Mouse (Mus musculus): ENCODE data around the gene Emc9.
A peak's percentile ranks its signal among the peaks of the same experiment; 100 is the strongest.

The Emc9 gene

DNA sequence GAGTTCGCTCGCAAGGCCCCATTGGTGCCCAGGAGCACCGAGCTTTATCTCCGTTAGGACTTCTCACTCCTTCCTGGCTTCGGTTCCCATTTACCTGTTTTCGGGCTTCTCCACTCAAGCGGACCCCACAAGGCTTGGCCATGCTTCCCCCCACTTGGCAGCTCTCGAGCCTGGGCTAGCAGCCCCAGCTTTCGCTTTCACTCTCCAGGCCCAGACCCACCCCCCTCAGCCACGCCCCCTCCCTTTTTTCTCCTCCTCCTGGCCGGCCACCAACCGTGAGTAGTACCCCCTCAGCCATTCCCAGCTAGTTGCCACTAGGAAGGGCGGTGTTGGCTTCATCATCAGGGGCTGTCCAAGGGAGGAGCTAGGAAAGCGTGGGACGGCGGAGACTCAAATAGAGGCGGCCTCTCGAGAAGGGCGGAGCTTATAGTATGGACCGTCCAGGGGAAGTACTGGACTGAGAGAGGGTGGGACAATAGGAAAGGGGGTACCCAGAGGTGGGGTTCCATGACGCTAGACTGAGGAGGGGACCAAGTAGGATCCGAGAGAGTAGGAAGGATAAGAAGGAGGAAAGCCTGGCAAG lies 5.7 kb upstream of the Emc9 start, which contains the start of gene Psme2:
Gene Psme2 (minus strand): TSS at position 366 of the 583 bp plus-strand sequence.
- peak; percentile 89 to 92 for DNase-seq (ENCODE audit: low spot score in 2 of 2)

GRCm38 (mm10) chr14:55589771-55590448 lies 4.8 kb upstream of the Emc9 start:
- DNase-seq (ENCODE audit: low spot score in 2 of 2) = peak; percentile 38 to 61

DNA sequence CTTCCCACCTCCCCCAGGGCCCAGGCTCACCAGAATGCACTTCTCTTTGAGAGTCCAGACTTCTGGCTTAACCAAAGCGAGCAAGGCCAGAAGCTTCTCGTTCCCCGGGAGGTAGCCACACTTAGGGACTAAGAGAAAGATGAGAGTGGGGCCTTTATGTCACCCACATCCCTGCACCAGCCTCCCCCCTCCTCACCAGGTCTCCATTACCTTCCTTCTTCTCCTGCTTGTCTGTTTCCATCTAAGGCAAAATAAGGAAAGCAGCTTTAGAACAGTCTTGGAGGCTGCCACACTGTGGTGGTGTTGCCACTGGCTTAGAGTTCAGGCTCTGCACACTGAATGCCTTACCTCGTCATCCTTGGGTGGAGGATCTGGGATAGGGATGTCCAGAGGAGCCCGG lies 4.2 kb upstream of the Emc9 start:
- DNase-seq (ENCODE audit: low spot score in 2 of 2) = no peak

- no peak for DNase-seq (ENCODE audit: low spot score in 2 of 2)
Measured at GRCm38 (mm10) chr14:55586149-55586548, 1.0 kb upstream of the Emc9 start.

GRCm38 (mm10) chr14:55585566-55585960 lies 461 bp upstream of the Emc9 start:
- peak; percentile 35 to 48 for DNase-seq (ENCODE audit: low spot score in 2 of 2)

DNA sequence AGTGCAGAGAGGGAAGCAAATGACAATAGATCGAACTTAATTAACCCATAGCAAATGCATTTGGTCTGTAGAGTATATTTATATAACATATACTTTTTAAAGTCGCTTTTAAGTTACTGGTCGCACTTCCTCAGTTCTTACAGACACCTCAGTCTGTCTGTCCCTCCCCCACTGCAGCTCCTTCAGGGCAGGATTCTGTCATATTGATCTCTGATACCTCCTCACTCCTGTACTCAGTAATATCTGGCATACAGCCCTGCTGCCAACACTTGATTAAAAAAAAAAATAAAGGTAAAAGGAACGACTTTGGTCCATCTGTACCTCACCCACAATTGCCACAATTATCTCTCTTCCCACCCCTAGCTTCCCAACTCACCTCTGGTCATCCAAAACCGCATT lies 800 bp downstream of the Emc9 start:
- no peak for DNase-seq (ENCODE audit: low spot score in 2 of 2)

DNA sequence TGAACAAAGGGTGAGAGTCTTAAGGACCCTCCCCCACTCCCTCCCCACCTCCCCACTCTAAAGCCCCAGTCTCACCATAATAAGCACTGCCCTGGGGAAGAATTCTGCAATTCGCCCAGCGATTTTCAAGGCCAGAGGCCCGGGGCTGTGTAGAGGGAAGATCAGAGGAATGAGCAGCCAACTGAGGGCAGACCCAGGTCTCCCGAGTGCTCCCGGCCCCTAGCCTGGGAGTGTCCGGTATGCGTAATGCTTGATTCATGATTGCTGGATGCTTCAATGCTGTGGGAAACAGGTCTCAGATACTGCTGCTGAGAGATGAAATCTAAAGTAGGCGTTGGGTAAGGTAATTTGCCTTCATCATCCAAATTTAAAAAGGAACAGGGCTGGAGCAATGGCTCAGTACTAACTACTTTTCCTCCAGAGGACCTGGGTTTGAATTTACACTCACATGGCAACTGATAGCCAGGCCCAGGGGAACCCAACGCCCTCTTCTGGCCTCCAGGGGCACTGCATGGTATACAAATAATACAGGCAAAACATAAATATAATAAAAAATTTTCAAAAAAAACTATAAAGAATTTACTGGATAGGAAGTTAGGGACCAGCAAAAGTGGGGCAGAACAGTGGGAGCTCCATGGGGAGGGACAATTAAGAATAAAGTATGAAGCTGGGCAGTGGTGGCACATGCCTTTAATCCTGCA lies 3.0 kb downstream of the Emc9 start:
- no peak for DNase-seq (ENCODE audit: low spot score in 2 of 2)

DNA sequence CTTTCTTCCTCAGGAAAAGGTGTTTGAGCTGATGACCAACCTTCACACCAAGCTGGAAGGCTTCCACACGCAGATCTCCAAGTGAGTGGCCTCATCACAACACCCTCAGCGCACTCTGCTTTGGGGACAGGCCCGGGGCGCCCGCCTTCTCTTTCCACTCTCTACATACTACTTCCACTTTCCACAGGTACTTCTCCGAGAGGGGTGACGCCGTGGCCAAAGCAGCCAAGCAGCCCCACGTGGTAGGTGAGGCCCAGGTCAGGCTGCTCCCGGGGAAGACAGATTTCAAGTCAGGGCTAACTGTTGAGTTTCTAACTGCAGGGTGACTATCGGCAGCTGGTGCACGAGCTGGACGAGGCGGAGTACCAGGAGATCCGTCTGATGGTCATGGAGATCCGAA lies 4.4 kb downstream of the Emc9 start:
- DNase-seq (ENCODE audit: low spot score in 2 of 2) = no peak

DNA sequence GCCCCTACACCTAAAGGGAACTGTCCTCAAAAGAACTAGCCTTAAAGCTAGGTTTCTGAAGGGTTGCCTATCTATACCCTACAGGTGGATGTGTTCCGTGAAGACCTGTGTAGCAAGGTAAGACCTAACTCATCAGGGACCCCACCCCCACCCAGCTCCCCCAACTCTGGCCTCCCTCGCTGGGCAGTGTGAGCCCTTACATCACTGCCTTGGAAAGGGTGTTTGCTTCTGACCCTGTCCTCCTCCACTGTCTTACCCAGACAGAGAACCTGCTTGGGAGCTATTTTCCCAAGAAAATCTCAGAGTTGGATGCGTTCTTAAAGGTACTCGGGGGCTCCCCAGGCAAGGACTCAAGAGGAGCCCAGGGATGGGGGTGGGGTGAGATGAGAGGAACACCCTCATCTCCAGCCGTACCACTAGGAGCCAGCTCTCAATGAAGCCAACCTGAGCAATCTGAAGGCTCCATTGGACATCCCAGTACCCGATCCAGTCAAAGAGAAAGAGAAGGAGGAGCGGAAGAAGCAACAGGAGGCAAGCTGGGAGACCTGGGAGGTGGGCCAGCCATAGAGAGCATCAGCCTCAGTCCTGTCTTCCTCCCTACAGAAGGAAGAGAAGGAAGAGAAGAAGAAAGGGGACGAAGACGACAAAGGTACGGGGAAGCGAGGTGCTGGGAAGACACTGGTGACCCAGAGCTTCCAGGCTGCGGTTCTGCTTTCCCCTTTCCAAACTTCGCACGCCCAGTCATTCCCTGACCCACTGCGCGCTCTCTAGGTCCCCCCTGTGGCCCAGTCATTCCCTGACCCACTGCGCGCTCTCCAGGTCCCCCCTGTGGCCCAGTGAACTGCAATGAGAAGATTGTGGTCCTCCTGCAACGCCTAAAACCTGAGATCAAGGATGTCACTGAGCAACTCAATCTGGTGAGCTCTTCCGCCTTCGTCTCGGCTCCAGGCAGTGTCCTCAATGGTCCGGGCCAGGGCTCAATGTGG lies 5.3 kb downstream of the Emc9 start:
- no peak for DNase-seq (ENCODE audit: low spot score in 2 of 2)

- DNase-seq (ENCODE audit: low spot score in 2 of 2) = peak; percentile 70 to 71
Measured at GRCm38 (mm10) chr14:55578668-55579269, 6.3 kb downstream of the Emc9 start.

DNA sequence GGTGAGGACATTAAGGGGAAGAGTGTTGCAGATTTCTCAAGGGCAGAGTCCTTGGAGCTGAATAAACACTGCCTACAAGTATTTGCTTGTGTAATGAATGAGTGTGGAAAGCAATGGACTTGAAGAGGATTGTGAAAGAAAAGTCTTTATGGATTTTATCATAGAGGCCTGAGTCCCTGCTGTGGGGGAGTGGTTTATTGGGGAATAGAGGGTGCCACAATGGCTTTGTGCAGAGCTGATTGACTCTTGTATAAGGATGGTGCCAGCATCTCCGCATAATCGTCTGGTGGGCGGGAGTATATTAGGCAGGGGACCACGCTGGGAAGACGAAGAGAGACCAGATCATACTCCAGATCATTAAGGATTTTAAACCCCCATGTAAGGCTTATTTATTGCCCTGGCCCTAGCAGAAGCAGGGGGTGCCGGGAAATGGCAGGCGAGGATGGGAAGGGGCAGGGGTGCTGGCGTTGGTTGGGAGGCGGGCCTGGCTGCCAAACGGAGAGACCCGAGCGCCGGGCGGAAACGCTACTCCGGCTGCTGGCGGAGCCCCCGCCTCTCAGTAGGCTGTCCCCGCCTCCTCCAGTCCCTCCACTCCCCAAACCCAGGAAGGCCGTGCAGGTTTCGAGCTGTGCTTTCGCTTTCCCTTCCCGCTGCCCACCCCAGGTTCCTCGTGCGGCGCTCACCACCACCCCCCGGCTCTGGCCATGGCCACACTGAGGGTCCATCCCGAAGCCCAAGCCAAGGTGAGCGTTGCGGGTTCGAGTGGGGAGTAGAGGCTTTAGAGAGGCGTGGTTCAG lies 7.0 kb downstream of the Emc9 start, which contains the start of gene Psme1:
Gene Psme1 (plus strand): TSS at position 253 of the 797 bp plus-strand sequence.
- DNase-seq (ENCODE audit: low spot score in 2 of 2) = peak; percentile 88 to 90

DNA sequence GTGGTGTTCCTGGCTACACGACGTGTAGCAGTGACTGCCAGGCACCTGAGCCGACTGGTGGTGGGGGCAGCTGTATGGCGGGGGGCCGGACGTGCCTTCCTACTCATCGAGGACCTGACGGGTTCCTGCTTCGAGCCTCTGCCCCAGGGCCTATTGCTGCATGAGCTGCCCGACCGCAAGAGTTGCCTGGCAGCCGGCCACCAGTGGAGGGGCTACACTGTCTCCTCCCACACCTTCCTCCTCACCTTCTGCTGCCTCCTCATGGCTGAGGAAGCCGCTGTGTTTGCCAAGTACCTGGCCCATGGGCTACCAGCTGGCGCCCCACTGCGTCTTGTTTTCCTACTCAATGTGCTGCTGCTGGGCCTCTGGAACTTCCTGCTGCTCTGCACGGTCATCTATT lies 8.7 kb downstream of the Emc9 start:
- DNase-seq (ENCODE audit: low spot score in 2 of 2) = peak in 1 of 2 experiments; percentile 32

GRCm38 (mm10) chr14:55575711-55576110 lies 9.4 kb downstream of the Emc9 start:
- DNase-seq (ENCODE audit: low spot score in 2 of 2) = no peak

- DNase-seq (ENCODE audit: low spot score in 2 of 2) = no peak
Measured at GRCm38 (mm10) chr14:55575302-55575701, 9.8 kb downstream of the Emc9 start, which contains the start of gene Fitm1. Gene Fitm1, plus strand, starts transcription at chr14:55575617.

GRCm38 (mm10) chr14:55571760-55572159 lies 13.3 kb downstream of the Emc9 start:
- no peak for DNase-seq (ENCODE audit: low spot score in 2 of 2)

DNA sequence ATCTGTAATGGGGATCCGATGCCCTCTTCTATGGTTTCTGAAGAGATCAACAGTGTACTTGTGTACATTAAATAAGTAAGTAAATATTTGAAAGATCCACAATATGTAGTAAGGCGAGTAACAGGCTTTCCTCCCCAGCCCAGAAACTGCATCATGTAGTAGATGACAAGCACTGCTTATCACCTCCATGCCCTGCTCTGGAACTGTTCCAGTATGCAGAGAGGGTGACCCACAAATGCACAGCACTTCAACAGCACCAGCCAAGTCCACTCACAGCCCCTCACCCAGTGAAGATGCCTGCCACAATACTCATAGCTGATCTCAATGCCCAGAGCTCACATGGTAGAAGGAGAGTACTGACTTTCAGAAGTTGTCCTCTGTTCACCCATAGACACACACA lies 14.5 kb downstream of the Emc9 start:
- DNase-seq (ENCODE audit: low spot score in 2 of 2) = no peak

- no peak for DNase-seq (ENCODE audit: low spot score in 2 of 2)
Measured at GRCm38 (mm10) chr14:55567496-55567895, 17.6 kb downstream of the Emc9 start.

DNA sequence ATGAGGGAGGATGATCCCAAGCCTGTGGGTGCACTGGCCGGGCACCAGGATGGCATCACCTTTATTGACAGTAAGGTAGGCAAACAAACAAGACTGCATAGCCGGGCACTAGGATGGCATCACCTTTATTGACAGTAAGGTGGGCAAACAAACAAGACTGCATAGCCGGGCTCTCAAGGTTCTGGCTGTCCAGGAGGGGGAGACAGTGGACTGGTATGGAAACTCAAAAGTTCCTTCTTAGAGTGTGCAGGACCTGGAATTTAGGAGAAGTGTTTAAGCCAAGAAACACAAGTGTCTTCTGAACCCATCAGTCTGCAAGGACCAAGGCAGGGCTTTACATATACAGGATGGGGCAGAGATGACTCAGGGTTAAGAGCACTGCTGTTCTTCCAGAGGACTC lies 19.4 kb downstream of the Emc9 start:
- DNase-seq (ENCODE audit: low spot score in 2 of 2) = no peak

GRCm38 (mm10) chr14:55563249-55563648 lies 21.9 kb downstream of the Emc9 start:
- no peak for DNase-seq (ENCODE audit: low spot score in 2 of 2)

- DNase-seq (ENCODE audit: low spot score in 2 of 2) = no peak
Measured at GRCm38 (mm10) chr14:55561860-55562259, 23.2 kb downstream of the Emc9 start.
